Mouse (Mus musculus) stomach, embryonic 16.5 days (tissue): ENCODE results near the gene Relb. TPM values are rescaled to one million over a fixed set of nuclear protein-coding genes. Genes with fewer than 3 reads are reported as not detected.

Source experiments
- ATAC-seq: fragments of 200-750 bp; cut with Nextera tagmentation; 2 replicates; pipeline ENCODE4 v1.8.0; 2017; ENCODE audit warnings: moderate number of reproducible peaks, moderate TSS enrichment; ENCODE audit not compliant: insufficient read depth, low FRiP score
- H3K27ac ChIP-seq: fragments of 300-500 bp; sonication (generic); 2 replicates; pipeline ENCODE4 v1.5.1; 2014; ENCODE audit warnings: low read length
- H3K27me3 ChIP-seq: fragments of 300-500 bp; sonication (generic); 2 replicates; pipeline ENCODE4 v1.6.1; 2014; ENCODE audit warnings: low read length, control low read depth, mixed read lengths; ENCODE audit not compliant: control insufficient read depth, insufficient read depth
- H3K36me3 ChIP-seq: fragments of 300-500 bp; sonication (generic); 2 replicates; pipeline ENCODE4 v1.6.1; 2014; ENCODE audit warnings: low read length; ENCODE audit not compliant: control insufficient read depth, insufficient read depth
- H3K4me1 ChIP-seq: fragments of 300-500 bp; sonication (generic); 2 replicates; pipeline ENCODE4 v1.6.1; 2014; ENCODE audit warnings: low read length, control low read depth, mixed read lengths; ENCODE audit not compliant: control insufficient read depth, insufficient read depth
- H3K4me2 ChIP-seq: fragments of 300-500 bp; sonication (generic); 2 replicates; pipeline ENCODE4 v1.6.1; 2014; ENCODE audit warnings: low read depth, low read length, mixed read lengths
- H3K4me3 ChIP-seq: fragments of 300-500 bp; sonication (generic); replicated peaks from 2 replicates; pipeline ENCODE4 v1.5.1; 2014; ENCODE audit warnings: mild to moderate bottlenecking, low read length
- H3K9ac ChIP-seq: fragments of 300-500 bp; sonication (generic); 2 replicates; pipeline ENCODE4 v1.6.1; 2014; ENCODE audit warnings: low read length
- H3K9me3 ChIP-seq: fragments of 300-500 bp; sonication (generic); replicated peaks from 2 replicates; pipeline ENCODE4 v1.6.1; 2016; ENCODE audit warnings: low read length, control low read depth; ENCODE audit not compliant: control insufficient read depth
- WGBS: fragments of 180-500 bp; shearing (Covaris S2); extraction: QIAGEN DNeasy Blood & Tissue Kit; methylation state at CpG from one replicate; pipeline ENCODE4 v1.1.7; 2014; 5-methylcytosine and 5-hydroxymethylcytosine counted together
- polyA plus RNA-seq: library from polyadenylated mRNA; unstranded; fragments of >200 nt; fragmentation: Nextera tagmentation; extraction: Ambion mirVana; gene quantifications from 2 replicates; pipeline ENCODE4 v1.2.1, GENCODE M21; 2015

Gene Relb
- polyA plus RNA-seq, 1 experiment from 2014 or later = 9.0 TPM

GRCm38 (mm10) chr7:19557982-19558900 lies 71.0 kb downstream of the Relb start:
- WGBS = 80% methylated on average over 6 of the region's 6 CpGs
- peak overlapping the region; percentile 28 for H3K27ac ChIP-seq

DNA sequence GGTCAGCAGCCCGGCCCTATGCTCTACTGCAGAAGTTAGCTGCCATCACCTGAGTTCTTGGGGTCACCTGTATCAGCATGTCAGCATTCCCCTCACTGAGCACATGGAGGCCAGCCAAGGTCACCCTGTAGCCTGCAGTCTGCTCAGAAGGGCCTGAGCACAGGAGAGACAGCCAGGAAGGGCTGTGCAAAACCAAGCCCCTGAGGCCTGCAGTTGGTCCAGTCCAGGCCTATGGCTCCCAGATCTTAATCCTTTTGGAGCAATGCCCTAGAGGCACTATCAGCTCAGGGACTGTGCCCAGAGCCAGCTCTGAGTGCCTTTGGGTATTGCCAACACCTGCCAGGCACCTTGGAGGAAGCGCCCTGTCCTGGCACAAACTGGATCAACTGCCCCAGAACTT lies 72.2 kb downstream of the Relb start:
- H3K9me3 ChIP-seq = no peaks in the 10 kb centered on the region
- H3K4me3 ChIP-seq = no peak overlapping the region
- no peaks in the 10 kb centered on the region for H3K36me3 ChIP-seq
- no peak overlapping the region for H3K27ac ChIP-seq
- peaks cover 48% of the 10 kb centered on the region for H3K4me1 ChIP-seq
- ATAC-seq = no peak
- H3K27me3 ChIP-seq = no peaks in the 10 kb centered on the region
- H3K4me2 ChIP-seq = no peak overlapping the region
- 77% methylated on average over 2 of the region's 2 CpGs for WGBS
- H3K9ac ChIP-seq = no peak overlapping the region

More at GRCm38 (mm10) chr7:19557982-19558900, 71.0 kb downstream of the Relb start:
- peak overlapping the region; percentile 43; the same call in 1 of the 2 replicates for H3K9ac ChIP-seq
- peaks cover 44% of the 10 kb centered on the region for H3K4me1 ChIP-seq
- no peak overlapping the region for H3K4me2 ChIP-seq
- no peak for ATAC-seq
- H3K4me3 ChIP-seq = no peak overlapping the region
- H3K36me3 ChIP-seq = no peaks in the 10 kb centered on the region
- no peaks in the 10 kb centered on the region for H3K27me3 ChIP-seq
- no peaks in the 10 kb centered on the region for H3K9me3 ChIP-seq

Other genes with a start within 250 kb of the Relb start
- gene Ercc2, start 247.4 kb downstream of the Relb start, polyA plus RNA-seq = 11.7 and 11.8 TPM in 2 replicates
- gene Klc3, start 225.3 kb downstream of the Relb start, polyA plus RNA-seq = 13.3 and 15.8 TPM in 2 replicates
- gene Ckm, start 224.7 kb downstream of the Relb start, polyA plus RNA-seq = 50.9 and 378 TPM in 2 replicates
- gene Mark4, start 170.6 kb downstream of the Relb start, polyA plus RNA-seq = 4.3 and 5.9 TPM in 2 replicates
- 0.71 and 0.85 TPM in 2 replicates for gene Exoc3l2, start 166.1 kb downstream of the Relb start, polyA plus RNA-seq
- gene Bloc1s3, start 121.1 kb downstream of the Relb start, polyA plus RNA-seq = 1.4 and 1.5 TPM in 2 replicates
- 101 and 102 TPM in 2 replicates for gene Trappc6a, start 121.0 kb downstream of the Relb start, polyA plus RNA-seq
- gene Nkpd1, start 111.6 kb downstream of the Relb start, polyA plus RNA-seq = 1.8 and 3.3 TPM in 2 replicates
- gene Ppp1r37, start 66.4 kb downstream of the Relb start, polyA plus RNA-seq = 19.1 and 20.4 TPM in 2 replicates
- 2.8 and 3.7 TPM in 2 replicates for gene Zfp296, start 52.2 kb downstream of the Relb start, polyA plus RNA-seq
- gene Gemin7, start 51.8 kb downstream of the Relb start, polyA plus RNA-seq = 141 and 153 TPM in 2 replicates
- 28.6 and 35.2 TPM in 2 replicates for gene Clasrp, start 25.0 kb downstream of the Relb start, polyA plus RNA-seq
- 58.2 and 59.4 TPM in 2 replicates for gene Clptm1, start 35.6 kb upstream of the Relb start, polyA plus RNA-seq
- 80.5 and 93.2 TPM in 2 replicates for gene Apoc2, start 48.5 kb upstream of the Relb start, polyA plus RNA-seq
- gene Gm44805, start 52.0 kb upstream of the Relb start, polyA plus RNA-seq = 1.2 and 7.2 TPM in 2 replicates
- 11.4 and 16.8 TPM in 2 replicates for gene Apoc4, start 52.0 kb upstream of the Relb start, polyA plus RNA-seq
- gene Apoc1, start 63.2 kb upstream of the Relb start, polyA plus RNA-seq = 38.3 and 53.4 TPM in 2 replicates
- 385 and 438 TPM in 2 replicates for gene Apoe, start 69.8 kb upstream of the Relb start, polyA plus RNA-seq
- 65.2 and 81.8 TPM in 2 replicates for gene Tomm40, start 86.0 kb upstream of the Relb start, polyA plus RNA-seq
- 98.6 and 104 TPM in 2 replicates for gene Nectin2, start 121.0 kb upstream of the Relb start, polyA plus RNA-seq
- 118 and 122 TPM in 2 replicates for gene Bcam, start 141.6 kb upstream of the Relb start, polyA plus RNA-seq
- gene Cblc, start 167.4 kb upstream of the Relb start, polyA plus RNA-seq = 31.2 and 32.9 TPM in 2 replicates
- gene Bcl3, start 193.3 kb upstream of the Relb start, polyA plus RNA-seq = 9.2 TPM in 2 replicates
- 0.31 and 0.36 TPM in 2 replicates for gene Gm19345, start 222.6 kb upstream of the Relb start, polyA plus RNA-seq
- not detected in 2 replicates for gene Ceacam16, start 231.9 kb upstream of the Relb start, polyA plus RNA-seq